Mouse (Mus musculus): Measurements from ENCODE around the gene Itga2. TPM values are rescaled to one million over a fixed set of nuclear protein-coding genes. Genes with fewer than 3 reads are reported as not detected.

Itga2 gene
- polyA plus RNA-seq, 1 experiment from 2014 or later, result 1.2 TPM

DNA sequence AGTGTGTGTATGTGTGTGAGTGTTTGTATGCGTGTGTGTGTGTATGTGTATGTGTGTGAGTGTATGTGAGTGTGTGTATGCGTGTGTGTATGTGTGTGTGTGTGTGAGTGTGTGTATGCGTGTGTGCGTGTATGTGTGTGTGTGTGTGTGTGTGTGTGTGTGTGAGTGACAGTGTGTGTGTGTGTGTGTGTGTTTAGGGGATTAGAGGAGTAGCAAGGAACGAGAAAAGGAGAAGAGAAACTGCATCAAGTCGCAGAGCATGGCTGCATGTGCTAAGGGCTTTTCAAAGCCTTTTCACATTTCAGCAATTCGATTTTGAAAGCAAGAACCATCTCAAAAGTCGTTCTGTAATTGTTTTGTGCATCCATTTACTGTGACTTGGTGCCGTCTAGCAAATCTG, 21.3 kb downstream of the Itga2 start:
- Histone ChIP-seq H3K4me3 (no peak overlapping the region), H3K27ac (replicated peaks) (no peak overlapping the region), H3K27me3 (replicated peaks; ENCODE audit: low read depth, poor library complexity, severe bottlenecking) (no peaks in the 10 kb centered on the region), H3K9me3 (no peaks in the 10 kb centered on the region), H3K4me1 (no peaks in the 10 kb centered on the region), H3K36me3 (replicated peaks) (no peaks in the 10 kb centered on the region)
- DNase-seq (ENCODE audit: low spot score), result no peak
- WGBS, result 84% methylated on average over 9 of the region's 9 CpGs

GRCm38 (mm10) chr13:114909514-114909913, 22.4 kb downstream of the Itga2 start:
- no peak for DNase-seq (ENCODE audit: low spot score)
- Histone ChIP-seq H3K4me1 (no peaks in the 10 kb centered on the region), H3K9me3 (no peaks in the 10 kb centered on the region), H3K27ac (replicated peaks) (no peak overlapping the region), H3K4me3 (no peak overlapping the region), H3K36me3 (replicated peaks) (no peaks in the 10 kb centered on the region), H3K27me3 (replicated peaks; ENCODE audit: low read depth, poor library complexity, severe bottlenecking) (no peaks in the 10 kb centered on the region)
- WGBS, result 92% methylated on average over 5 of the region's 5 CpGs

DNA sequence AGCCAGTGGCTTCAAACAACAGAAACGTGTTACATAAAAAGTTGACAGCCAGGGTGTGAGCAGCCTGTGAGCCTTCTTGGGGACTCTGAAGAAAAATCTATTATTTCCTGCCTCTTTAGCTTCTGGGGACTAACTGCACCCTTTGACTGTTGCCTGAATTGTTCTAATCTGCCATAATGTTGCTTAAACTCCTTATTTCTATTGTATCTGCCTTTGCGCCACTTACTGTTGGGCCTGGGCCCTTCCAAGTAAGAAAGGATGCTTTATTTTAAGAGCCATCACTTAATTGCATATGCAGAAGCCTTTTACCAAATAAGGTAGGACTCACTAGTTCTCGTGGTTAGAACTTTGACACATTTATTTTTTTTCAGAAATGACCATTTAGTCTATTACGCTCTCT, 24.0 kb downstream of the Itga2 start:
- no peaks in the 10 kb centered on the region for H3K27me3 ChIP-seq (replicated peaks; ENCODE audit: low read depth, poor library complexity, severe bottlenecking)
- WGBS, result 83% methylated on average over 4 of the region's 4 CpGs
- H3K4me1 ChIP-seq, result no peaks in the 10 kb centered on the region
- H3K4me3 ChIP-seq, result no peak overlapping the region
- H3K9me3 ChIP-seq, result no peaks in the 10 kb centered on the region
- DNase-seq (ENCODE audit: low spot score), result no peak
- no peak overlapping the region for H3K27ac ChIP-seq (replicated peaks)
- no peaks in the 10 kb centered on the region for H3K36me3 ChIP-seq (replicated peaks)

GRCm38 (mm10) chr13:114896751-114897386, 35.0 kb downstream of the Itga2 start:
- H3K27me3 ChIP-seq (replicated peaks; ENCODE audit: low read depth, poor library complexity, severe bottlenecking), result no peaks in the 10 kb centered on the region
- no peak overlapping the region for H3K27ac ChIP-seq (replicated peaks)
- 83% methylated on average over 10 of the region's 10 CpGs for WGBS
- no peaks in the 10 kb centered on the region for H3K36me3 ChIP-seq (replicated peaks)
- H3K4me3 ChIP-seq, result no peak overlapping the region
- no peak for DNase-seq (ENCODE audit: low spot score)
- no peaks in the 10 kb centered on the region for H3K9me3 ChIP-seq
- H3K4me1 ChIP-seq, result no peaks in the 10 kb centered on the region

DNA sequence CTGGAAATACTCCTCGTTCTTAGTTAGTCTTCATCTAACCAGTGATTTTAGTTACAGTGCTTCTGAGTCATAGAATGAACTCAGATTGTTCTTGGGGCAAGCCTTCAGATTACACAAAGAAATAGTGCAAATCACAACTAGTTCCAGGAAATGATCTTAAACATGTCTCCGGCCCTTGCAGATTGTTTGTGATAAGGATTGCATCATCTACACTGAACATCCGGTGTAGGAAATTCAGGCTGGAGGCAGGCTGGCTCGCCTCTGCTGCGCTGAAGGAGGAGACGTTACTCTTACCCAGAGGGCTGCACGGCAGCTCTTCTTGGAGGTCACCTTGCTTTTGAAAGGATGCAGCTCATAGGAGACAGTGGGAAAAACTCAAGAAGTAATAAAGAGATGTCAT, 36.0 kb downstream of the Itga2 start:
- 86% methylated on average over 7 of the region's 7 CpGs for WGBS
- DNase-seq (ENCODE audit: low spot score), result no peak
- H3K27me3 ChIP-seq (replicated peaks; ENCODE audit: low read depth, poor library complexity, severe bottlenecking), result no peaks in the 10 kb centered on the region
- no peaks in the 10 kb centered on the region for H3K36me3 ChIP-seq (replicated peaks)
- H3K4me3 ChIP-seq, result no peak overlapping the region
- no peak overlapping the region for H3K27ac ChIP-seq (replicated peaks)
- H3K4me1 ChIP-seq, result no peaks in the 10 kb centered on the region
- no peaks in the 10 kb centered on the region for H3K9me3 ChIP-seq

GRCm38 (mm10) chr13:114894718-114895117, 37.2 kb downstream of the Itga2 start:
- no peaks in the 10 kb centered on the region for H3K4me1 ChIP-seq
- no peak for DNase-seq (ENCODE audit: low spot score)
- H3K4me3 ChIP-seq, result no peak overlapping the region
- no peaks in the 10 kb centered on the region for H3K36me3 ChIP-seq (replicated peaks)
- H3K9me3 ChIP-seq, result no peaks in the 10 kb centered on the region
- H3K27ac ChIP-seq (replicated peaks), result no peak overlapping the region
- no peaks in the 10 kb centered on the region for H3K27me3 ChIP-seq (replicated peaks; ENCODE audit: low read depth, poor library complexity, severe bottlenecking)

- no peak for DNase-seq (ENCODE audit: low spot score)
- H3K9me3 ChIP-seq, result no peaks in the 10 kb centered on the region
- H3K27ac ChIP-seq (replicated peaks), result no peak overlapping the region
- H3K4me3 ChIP-seq, result no peak overlapping the region
- 72% methylated on average over 6 of the region's 6 CpGs for WGBS
- H3K36me3 ChIP-seq (replicated peaks), result no peaks in the 10 kb centered on the region
- no peaks in the 10 kb centered on the region for H3K27me3 ChIP-seq (replicated peaks; ENCODE audit: low read depth, poor library complexity, severe bottlenecking)
- H3K4me1 ChIP-seq, result no peaks in the 10 kb centered on the region
Measured at GRCm38 (mm10) chr13:114891655-114892054, 40.2 kb downstream of the Itga2 start.

GRCm38 (mm10) chr13:114887695-114888094, 44.2 kb downstream of the Itga2 start:
- no peaks in the 10 kb centered on the region for H3K36me3 ChIP-seq (replicated peaks)
- no peak overlapping the region for H3K27ac ChIP-seq (replicated peaks)
- H3K4me3 ChIP-seq, result no peak overlapping the region
- H3K4me1 ChIP-seq, result no peaks in the 10 kb centered on the region
- H3K27me3 ChIP-seq (replicated peaks; ENCODE audit: low read depth, poor library complexity, severe bottlenecking), result no peaks in the 10 kb centered on the region
- H3K9me3 ChIP-seq, result no peaks in the 10 kb centered on the region
- WGBS, result 90% methylated on average over 6 of the region's 6 CpGs
- DNase-seq (ENCODE audit: low spot score), result no peak

DNA sequence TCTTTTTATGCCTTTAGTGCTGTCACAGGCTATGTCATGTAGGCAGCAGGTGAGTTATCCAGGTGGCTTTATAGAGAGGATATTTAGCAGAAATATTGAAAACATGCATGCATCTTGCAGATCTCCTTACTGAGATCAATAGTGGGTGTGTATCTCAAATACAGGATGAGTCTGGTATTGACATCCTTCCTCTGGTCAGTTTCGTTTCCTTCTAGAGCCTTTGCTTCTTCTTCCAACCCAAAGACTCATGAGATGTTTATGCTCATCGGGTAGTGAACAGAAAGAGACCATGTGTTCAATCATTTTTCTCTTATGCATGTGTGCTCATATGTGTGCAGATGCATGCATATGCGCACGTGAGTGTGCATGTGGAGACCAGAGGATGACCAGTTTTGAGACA, 44.6 kb downstream of the Itga2 start:
- H3K36me3 ChIP-seq (replicated peaks), result no peaks in the 10 kb centered on the region
- DNase-seq (ENCODE audit: low spot score), result no peak
- H3K27me3 ChIP-seq (replicated peaks; ENCODE audit: low read depth, poor library complexity, severe bottlenecking), result no peaks in the 10 kb centered on the region
- no peak overlapping the region for H3K4me3 ChIP-seq
- no peaks in the 10 kb centered on the region for H3K4me1 ChIP-seq
- no peak overlapping the region for H3K27ac ChIP-seq (replicated peaks)
- WGBS, result 86% methylated on average over 4 of the region's 4 CpGs
- no peaks in the 10 kb centered on the region for H3K9me3 ChIP-seq

GRCm38 (mm10) chr13:114885171-114885570, 46.7 kb downstream of the Itga2 start:
- DNase-seq (ENCODE audit: low spot score), result no peak
- Histone ChIP-seq H3K36me3 (replicated peaks) (no peaks in the 10 kb centered on the region), H3K9me3 (no peaks in the 10 kb centered on the region), H3K4me3 (no peak overlapping the region), H3K4me1 (no peaks in the 10 kb centered on the region), H3K27ac (replicated peaks) (no peak overlapping the region), H3K27me3 (replicated peaks; ENCODE audit: low read depth, poor library complexity, severe bottlenecking) (no peaks in the 10 kb centered on the region)
- WGBS, result 67% methylated on average over 9 of the region's 9 CpGs

DNA sequence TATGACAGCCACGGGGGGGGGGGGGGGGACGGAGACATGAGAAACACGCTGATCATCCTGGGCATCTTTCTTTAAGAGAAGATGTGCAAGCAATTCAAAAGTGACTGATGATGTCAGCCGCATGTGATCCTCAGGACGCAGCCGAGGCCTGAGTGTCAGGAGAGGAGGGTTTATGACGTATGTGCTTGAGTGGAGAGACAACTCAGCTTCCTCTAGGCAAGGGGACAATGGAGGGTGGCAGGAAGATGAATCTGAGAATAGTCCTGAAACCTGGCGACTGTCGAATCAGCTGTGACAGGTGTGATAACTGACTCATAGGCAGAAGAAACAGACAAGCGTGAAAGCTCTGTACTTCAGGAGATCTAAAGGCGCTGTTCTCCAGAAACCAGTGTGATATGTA, 53.2 kb downstream of the Itga2 start:
- Histone ChIP-seq H3K4me1 (no peaks in the 10 kb centered on the region), H3K27ac (replicated peaks) (no peak overlapping the region), H3K27me3 (replicated peaks; ENCODE audit: low read depth, poor library complexity, severe bottlenecking) (no peaks in the 10 kb centered on the region), H3K4me3 (no peak overlapping the region), H3K36me3 (replicated peaks) (no peaks in the 10 kb centered on the region), H3K9me3 (no peaks in the 10 kb centered on the region)
- no peak for DNase-seq (ENCODE audit: low spot score)
- 87% methylated on average over 11 of the region's 11 CpGs for WGBS

DNA sequence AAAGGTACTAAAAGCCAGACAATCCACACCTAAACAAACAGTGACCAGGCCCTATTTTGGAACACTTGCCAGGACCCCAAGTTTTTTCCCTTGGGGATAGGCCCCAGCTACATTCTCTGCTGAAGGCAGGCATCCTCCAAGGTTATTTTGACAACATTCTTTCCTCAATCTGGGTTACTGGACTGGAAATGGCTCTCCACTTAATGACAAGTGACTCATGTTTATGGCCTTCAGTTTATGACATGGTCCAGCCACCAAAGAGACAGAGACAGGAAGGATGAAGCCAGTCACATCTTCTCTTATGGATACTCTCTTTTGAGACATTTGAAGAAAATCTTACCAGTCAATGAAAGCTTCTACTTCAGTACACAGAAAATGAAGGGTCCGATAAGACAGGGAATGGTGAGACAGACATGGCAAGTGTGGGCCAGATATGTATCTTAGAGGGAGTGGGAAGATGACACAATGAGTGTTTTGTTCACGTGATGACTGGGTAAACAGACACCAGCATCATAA, 55.8 kb downstream of the Itga2 start:
- Histone ChIP-seq H3K4me3 (no peak overlapping the region), H3K27me3 (replicated peaks; ENCODE audit: low read depth, poor library complexity, severe bottlenecking) (no peaks in the 10 kb centered on the region), H3K9me3 (no peaks in the 10 kb centered on the region), H3K4me1 (no peaks in the 10 kb centered on the region), H3K27ac (replicated peaks) (no peak overlapping the region), H3K36me3 (replicated peaks) (no peaks in the 10 kb centered on the region)
- DNase-seq (ENCODE audit: low spot score), result no peak
- WGBS, result 90% methylated on average over 2 of the region's 2 CpGs

GRCm38 (mm10) chr13:114874738-114875137, 57.2 kb downstream of the Itga2 start:
- H3K36me3 ChIP-seq (replicated peaks), result no peaks in the 10 kb centered on the region
- WGBS, result 96% methylated on average over 6 of the region's 6 CpGs
- no peaks in the 10 kb centered on the region for H3K27me3 ChIP-seq (replicated peaks; ENCODE audit: low read depth, poor library complexity, severe bottlenecking)
- H3K4me1 ChIP-seq, result no peaks in the 10 kb centered on the region
- H3K9me3 ChIP-seq, result no peaks in the 10 kb centered on the region
- no peak for DNase-seq (ENCODE audit: low spot score)
- H3K4me3 ChIP-seq, result no peak overlapping the region
- H3K27ac ChIP-seq (replicated peaks), result no peak overlapping the region
